Mouse (Mus musculus): ENCODE data around the gene Cfap74. TPM values are rescaled to one million over a fixed set of nuclear protein-coding genes. Genes with fewer than 3 reads are reported as not detected.

Cfap74 gene
- under 1 TPM; 0.61 to 0.69 TPM for total RNA-seq (2021)
- long read RNA-seq, experiment 1, partial matches to known transcripts = 0 of 2 reads
- long read RNA-seq, experiment 1, other reads (novel, unspliced or antisense) = 1 of 2 reads
- long read RNA-seq, experiment 2, partial matches to known transcripts = 0 of 1 reads
- long read RNA-seq, experiment 2, other reads (novel, unspliced or antisense) = 1 of 1 reads

DNA sequence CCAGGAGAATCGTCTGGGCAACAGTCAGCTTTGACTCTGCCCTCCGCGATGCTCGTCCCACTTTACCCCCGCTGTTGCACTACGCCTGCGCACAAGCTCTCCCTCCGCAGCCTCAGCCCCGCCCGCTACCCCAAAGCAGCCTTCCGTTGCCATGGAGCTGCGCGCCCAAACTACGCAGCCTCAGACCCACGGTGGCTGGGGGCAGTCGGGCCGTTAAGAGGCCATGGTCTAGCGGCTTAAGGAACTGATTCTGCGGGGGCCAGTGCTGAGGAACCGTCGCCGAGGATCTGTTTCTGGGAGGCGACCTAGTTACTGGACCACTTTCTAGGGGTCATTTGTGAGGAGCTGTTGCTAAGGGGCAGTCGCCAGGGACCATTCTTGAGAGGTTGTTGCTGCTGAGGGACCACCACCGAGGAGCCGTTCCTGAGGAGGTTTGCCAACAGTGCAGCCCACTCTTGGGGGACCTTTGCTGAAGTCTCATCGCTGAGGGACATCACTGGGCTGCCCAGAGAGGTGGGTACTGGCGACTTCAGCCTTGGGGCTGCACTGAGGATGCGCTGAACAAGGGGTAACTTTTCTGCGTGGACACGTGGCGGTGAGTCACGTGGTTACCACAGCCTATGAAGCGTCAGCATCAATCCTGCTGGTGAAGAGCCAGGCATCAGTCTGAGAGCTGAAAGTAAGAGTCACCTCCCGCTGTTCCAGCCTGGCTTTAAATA is at the start of gene Cfap74:
Gene Cfap74, plus strand, starts transcription at position 133 of the 719 bp plus-strand sequence.
- peak; percentile 70 to 78 for DNase-seq
- intact Hi-C loops (cut with DNase I) = loop anchor here (5.0 kb wide), 1 partner anchor 87 kb away; no protein-coding TSS in a partner anchor

DNA sequence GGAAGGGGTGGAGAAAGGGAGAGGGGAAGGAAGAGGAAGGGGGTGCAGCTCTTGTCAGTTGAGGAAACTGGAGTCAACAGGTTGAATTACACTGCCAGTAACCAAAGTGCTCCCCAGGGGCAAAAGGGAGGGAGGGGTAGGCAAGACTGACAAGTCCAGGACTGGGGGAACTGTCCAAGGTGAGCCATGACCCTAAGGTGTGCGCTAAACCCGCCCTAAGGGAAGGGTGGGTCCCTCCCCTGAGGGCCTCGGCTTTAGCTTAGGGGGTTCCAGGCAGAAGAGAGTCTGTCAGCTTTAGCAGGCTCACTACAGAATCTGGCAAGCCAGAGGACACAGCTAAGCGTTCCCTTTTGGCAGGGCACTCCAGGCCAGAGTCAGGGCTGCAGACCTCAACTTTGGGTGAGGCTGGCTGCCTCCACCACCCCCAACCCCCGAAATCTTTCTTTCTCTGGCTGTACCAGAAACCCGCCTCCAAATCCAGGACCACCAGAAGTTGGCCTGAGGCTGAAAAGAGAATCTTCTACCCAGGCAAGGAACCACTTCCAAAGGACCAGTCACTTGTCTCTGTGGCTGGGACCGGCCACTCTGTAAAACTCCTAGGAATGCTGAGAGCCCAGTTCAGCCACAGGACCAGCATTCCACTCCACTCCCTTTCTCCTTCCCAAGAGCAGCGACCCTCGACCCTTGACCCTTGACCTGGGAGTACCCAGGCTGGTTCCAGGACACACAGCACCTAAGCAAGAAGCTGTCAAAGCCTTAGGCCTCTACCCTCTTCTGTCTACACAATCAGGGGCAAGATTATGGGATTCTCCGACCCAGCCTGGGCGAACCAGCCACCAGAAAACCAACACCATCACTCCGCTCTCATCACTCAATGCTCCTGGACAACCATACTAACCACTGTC is 49.2 kb upstream of the Cfap74 start:
- DNase-seq = no peak
- intact Hi-C loops (cut with DNase I) = no loop called here

DNA sequence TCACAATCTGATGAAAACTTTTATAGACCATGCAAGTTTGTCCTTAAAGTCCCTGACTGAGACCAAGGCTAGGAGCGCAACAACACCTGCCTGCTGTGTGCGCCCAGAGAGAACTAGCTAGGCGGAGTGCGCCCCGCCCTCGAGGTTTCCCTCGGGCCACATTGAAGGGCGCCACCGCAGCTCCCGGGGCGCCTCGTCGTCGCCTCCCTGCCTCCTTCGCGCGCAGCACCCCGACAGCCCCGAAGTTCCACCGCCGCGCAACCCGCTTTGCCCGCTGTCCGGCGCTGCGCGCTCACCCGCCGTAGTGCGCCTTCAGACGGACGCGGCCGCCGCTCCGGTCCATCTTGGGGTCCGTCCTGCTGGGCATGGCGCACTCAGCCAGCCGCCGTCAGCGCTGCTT is 48.1 kb upstream of the Cfap74 start:
- DNase-seq = no peak
- intact Hi-C loops (cut with DNase I) = no loop called here

DNA sequence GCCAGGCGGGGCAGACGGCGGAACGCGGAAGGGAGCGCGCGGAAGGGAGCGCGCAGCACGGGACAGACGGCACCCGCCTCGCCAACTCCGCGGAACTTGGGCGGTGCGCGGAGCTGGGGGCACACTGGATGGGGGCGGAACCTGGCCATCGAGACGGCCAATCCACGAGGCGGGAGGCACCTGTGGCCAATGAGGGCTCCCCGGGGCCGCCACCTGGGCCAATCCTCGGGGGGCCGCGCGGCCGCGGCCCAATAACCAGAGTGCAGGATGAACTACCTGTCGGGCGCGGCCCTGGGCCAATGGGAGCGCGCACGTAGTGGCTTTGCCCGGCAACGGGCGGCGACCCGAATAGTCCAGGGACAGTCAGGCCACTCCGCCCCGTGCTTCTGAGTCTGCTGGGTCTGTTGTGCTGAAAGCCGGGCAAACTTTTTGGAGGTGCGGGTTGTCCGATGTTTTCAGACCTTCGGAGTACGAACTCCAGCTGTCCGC is 47.6 kb upstream of the Cfap74 start, which contains the start of gene Prkcz:
Gene Prkcz, minus strand, starts transcription at position 59 of the 489 bp plus-strand sequence.
- peak; percentile 62 to 63 for DNase-seq
- intact Hi-C loops (cut with DNase I) = no loop called here

DNA sequence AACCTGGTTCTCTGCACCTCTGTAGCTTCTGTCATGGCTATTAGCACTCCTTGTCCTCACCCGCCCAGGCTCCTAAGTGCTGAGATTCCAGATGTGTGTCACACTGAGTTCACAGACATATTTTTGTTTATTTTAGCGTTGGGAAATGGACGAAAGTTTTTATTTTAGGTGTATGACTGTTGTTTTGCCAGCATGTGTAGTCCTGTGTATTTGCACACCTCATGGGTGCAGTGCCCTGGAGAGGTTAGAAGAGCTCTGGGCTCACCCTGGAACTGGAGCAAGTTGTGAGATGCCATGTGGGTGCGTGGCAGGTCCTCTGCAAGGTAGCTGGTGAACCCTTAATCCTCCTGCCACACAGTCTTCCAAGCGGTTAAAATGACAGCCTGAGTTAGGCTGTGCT is 46.5 kb upstream of the Cfap74 start:
- intact Hi-C loops (cut with DNase I) = no loop called here
- DNase-seq = no peak

DNA sequence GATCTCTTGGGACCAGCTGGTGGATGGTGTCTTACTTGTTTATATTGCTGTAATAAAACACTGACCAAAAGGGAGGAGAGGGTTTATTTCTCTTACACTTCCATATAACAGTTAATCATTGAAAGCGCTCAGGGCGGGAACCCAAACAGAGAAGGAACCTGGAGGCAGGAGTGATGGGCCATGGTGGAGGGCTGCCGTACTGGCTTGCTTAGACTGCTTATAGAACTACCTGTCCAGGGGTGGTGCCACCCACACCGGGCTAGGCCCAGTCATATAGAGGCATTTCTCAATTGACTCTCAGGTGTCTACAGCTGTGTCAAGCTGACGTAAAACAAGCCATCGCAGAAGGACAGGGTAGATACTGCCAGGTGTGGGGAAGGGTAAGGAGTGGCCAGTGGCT is 42.2 kb upstream of the Cfap74 start:
- intact Hi-C loops (cut with DNase I) = loop anchor here (5.0 kb wide), 1 partner anchor 201 kb away; no protein-coding TSS in a partner anchor
- DNase-seq = no peak

DNA sequence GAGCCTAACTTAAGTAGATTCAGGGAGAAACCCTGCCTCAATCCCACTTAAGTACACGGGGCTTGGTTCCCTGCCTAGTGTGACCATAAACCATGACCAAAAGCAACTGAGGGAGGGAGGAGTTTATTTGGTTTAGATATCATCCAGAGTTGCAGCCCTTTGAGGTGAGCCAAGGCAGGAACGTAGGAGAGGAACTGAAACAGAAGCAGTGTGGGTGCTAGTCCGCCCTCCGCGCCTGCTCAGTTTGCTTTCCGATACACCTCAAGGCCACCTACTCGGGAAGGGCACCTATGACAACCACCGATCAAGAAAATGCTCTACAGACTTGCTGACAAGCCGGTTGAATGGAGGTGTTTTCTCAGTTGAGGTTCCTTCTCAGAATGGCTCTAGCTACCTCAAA is 41.3 kb upstream of the Cfap74 start:
- DNase-seq = no peak
- intact Hi-C loops (cut with DNase I) = loop anchor here (5.0 kb wide), 1 partner anchor 200 kb away; no protein-coding TSS in a partner anchor

DNA sequence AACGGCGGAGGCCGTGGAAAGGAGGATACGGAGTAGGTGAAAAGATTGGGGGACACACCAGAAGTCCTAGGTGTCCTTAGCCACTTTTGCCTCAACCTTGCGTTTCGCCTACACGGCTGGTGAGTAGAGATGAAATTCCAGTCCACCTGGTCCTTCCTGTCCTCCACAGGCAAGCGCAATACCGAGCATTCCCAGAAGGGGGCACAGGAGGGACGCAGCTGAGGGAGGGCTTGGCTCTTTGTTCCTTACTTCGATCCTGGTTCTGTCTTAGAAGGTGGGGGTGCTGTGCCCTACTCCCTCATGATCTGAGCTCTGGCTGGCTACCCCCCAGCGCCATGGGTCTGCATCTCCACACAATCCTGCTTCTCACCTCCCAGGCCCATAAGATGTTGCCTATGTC is 40.3 kb upstream of the Cfap74 start:
- intact Hi-C loops (cut with DNase I) = loop anchor here (5.0 kb wide), 1 partner anchor 199 kb away; no protein-coding TSS in a partner anchor
- peak; percentile 74 to 86 for DNase-seq

DNA sequence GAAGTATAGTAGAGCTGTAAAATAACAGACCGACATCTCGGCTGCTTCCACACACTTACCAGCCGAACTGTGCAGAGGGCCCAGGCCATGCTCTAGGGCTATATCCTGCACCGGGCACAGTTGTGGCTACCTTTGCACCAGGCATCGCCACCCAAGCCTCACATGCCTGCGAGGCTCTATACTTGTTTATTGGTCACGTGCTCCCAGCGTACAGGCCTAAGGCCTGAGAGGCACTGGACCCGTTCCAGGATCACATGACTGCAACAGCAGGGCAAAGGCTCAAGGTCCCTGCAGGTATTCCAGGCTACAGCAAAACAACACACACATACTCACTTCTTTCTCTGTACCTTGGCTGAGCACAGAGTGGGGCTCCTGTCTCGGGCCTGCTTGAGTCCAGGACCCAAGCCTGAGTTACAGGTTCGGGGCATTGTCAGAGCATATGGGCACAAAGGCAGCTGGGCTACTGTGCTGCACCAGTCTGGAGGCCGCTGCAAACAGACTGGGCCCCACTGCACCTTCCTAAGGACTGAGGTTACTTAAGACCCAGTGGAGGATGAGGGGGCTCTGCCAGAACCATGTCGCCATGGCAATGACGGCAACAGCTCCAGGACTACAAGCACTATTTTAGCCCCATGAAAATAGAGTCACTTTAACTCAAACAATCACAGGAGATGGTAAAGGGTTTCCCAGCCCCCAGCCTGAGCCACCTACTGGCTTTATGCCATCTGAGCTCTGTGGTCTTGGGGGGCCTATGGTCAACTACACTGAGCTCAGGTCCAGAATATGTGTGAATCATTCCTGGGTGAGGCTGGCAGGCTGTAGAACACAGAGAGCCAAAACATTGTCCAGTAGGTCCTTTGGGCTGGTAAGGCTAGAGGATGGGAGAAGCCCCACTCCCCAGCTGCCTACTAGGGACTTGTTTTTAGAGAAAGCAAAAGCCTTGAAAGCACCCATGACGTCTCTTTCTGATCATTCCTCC is 38.0 kb upstream of the Cfap74 start:
- intact Hi-C loops (cut with DNase I) = no loop called here
- DNase-seq = no peak

DNA sequence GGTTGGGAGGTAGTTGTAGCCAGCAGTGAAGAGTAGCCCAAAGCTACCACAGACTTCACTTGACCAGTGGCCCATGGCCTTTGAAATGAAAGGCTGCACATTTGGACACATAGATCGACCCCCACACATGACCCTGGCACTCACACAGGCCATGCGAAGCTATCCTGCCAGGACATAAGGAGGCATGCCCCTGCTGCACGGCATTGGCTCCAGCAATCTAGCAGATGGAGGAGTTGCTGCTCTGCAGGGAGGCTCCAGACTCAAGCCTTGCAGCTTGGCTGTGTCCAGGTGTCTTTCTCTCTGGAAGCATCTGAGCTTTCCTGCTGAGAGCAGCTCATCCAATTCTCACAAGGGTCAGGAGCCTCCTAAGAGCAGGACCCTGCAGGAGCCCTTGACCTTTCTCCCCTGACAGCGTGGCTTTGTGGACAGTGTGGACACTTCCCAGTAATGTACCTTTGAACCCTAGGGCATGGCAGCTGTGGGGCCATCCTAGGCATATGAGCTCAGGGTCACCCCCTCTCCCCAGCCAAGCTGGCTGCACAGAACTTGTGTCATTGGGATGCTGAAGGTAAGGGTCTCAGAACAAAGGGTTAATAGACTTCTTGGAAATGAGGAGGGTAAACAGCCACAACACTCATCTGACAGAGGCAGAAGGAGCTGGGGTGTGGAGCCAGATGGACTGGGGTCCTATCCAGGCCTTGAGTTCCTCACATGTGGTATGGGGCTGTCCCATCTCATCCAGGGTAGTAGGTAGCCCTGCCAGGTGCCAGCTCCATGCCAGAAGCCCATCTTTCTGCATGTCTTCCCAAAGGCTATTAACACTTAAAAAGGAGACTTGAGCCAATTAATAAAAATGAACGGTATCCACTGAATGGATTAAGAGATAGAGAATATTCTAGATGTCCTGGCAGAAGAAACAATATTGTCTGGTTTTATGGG is 36.9 kb upstream of the Cfap74 start:
- intact Hi-C loops (cut with DNase I) = no loop called here
- DNase-seq = no peak

DNA sequence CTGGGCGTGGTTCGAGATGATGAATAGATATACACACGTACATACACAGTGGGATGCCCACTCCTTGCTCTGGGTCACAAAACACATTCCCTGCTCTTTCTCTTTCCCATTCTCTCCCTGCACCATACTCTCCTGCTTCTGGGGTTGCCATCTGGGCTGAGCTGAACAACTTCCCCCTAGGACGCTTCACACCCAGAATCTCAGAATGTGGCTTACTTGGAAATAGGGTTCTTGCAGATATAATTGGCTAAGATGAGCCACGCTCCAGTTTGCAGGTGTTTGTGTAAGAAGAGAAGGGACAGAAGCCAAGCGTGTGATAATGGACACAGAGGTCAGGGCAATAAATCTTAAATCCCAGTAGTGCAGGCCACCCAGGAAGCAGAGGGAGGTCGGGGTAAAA is 27.0 kb upstream of the Cfap74 start:
- DNase-seq = no peak
- intact Hi-C loops (cut with DNase I) = no loop called here

DNA sequence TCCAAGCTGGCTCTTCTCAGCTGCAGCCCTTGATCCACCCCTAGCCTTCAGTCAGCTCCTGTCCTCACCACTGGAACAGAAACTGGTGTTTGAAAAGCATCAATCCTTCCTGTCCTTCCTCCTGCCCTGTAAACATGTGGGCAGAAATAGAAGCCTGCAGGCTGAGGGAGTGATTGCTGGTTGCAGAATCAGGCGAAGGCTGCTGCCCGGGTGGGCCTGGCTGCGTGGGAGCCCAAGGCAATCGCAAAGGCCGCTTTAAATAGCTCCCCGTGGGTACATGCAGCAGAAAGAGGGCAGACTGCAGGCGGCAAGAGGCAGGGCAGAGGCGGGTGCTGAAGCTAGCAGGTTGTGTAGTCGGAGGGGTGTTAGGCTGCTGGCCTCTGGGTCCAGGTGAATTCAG is 26.2 kb upstream of the Cfap74 start:
- intact Hi-C loops (cut with DNase I) = no loop called here
- DNase-seq = no peak

DNA sequence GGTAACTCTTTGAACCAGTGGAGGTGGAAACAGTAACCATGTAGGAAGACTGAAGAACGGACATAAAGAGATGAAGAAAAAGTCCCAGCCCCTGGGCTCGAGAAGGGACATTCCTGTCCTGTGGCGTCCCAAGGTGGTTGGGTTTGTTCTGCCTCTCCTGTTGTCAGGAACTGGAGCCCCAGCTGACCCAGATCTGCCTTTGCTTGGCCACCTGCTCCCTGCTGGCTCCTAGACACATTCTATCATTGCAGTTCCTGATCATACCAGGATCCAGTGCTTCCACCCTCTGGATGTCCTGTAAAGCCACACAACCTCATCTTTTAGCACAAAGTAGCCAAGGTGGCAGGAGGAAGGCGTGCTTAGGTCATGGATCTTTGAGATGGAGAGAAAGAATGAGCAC is 25.7 kb upstream of the Cfap74 start:
- no peak for DNase-seq
- intact Hi-C loops (cut with DNase I) = no loop called here

DNA sequence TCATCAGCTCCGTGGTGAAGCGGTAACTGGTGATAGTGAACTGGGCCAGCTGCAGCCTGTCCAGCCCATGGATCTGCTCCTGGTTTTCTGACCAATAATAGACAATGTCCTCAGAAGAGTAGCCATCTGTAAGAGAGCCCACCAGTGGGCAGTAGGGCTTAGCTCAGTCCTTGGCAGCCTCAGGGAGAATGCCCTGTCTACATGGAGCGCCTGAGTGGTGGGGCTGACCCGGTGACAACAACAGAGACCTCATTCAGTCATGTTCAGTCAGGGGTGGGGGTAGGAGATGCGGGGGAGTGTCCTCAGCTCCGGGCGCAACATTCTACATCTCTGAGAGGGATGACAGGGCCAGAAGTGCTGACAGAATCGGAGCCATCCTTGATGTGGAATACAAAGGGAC is 21.8 kb upstream of the Cfap74 start:
- no peak for DNase-seq

DNA sequence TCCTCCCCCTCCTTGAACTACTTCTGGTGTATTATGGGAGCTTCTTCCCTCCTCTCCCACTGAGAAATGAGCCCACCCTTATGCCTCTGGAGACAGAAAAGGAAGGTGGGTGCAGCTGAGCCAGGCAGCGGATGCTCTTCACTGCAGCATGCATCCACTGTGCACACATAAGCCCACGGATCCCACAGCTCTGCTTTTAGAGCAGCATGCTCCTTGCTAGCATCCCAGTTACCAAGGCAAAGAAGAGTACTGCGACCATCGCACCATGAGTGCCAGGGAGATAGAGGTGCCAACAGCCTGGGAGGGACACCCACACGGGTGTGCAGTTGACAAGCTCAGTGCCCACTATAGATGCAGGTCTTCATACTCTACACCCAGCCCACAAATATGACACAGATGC is 13.5 kb upstream of the Cfap74 start:
- intact Hi-C loops (cut with DNase I) = no loop called here
- no peak for DNase-seq

More for the DNA sequence above, 21.8 kb upstream of the Cfap74 start:
- intact Hi-C loops (cut with DNase I) = no loop called here

DNA sequence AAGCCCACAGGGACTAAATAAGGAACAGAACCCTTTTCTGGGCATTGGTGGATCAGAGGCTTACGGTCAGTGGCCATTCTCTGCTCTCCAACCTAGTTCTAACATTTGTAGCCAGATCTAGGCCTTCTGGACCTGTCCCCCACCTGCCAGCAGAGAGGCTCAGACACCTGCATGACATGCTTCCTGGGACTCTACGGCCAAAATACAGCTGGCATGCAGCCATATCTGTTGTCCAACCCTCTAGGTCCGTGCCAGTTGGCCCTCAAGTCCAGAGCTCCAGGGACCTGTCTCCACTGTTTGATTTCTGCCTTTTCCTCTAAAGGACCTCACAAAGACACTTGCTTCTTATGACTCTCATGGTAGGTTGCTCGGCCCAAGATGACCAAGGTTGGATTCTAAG is 12.2 kb upstream of the Cfap74 start:
- intact Hi-C loops (cut with DNase I) = no loop called here

DNA sequence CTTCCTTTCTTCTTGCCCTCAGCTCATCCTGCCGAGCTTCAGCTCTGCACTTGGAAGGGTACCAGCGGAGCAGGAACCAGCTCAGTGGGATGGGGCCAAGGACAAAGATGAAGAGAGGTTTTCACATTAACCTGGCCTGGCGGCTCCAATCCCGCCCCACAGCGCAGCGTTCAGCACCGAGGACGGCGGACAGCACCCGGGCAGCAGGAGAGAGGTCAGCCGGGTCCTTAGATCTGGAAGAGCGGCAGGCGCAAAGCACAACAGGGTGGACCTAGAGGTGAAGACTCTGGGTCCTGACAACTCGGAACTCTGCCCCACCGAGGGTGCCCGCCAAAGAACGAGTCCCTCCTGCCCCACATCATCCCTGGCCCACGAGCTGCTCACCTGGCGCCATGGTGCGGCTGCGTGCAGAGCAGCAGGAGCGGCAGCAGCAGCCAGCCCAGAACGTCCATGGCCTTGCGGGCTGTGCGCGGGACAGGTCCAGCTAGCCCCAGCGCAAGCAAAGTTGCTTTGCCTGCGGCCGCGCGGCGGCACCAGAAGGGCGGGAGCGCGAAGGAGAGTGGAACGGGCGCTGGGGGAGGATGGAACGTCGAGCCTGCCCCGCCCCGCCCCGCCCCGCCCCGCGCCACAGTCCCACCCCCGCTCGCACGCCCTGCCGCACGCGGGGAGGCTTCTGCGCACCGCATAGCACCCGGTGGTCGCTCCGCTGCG is 11.3 kb upstream of the Cfap74 start, which contains the start of gene Gabrd:
Gene Gabrd, minus strand, starts transcription at position 602 of the 711 bp plus-strand sequence.
- intact Hi-C loops (cut with DNase I) = no loop called here
- peak; percentile 58 to 82 for DNase-seq

More for the DNA sequence above, 12.2 kb upstream of the Cfap74 start:
- DNase-seq = no peak

DNA sequence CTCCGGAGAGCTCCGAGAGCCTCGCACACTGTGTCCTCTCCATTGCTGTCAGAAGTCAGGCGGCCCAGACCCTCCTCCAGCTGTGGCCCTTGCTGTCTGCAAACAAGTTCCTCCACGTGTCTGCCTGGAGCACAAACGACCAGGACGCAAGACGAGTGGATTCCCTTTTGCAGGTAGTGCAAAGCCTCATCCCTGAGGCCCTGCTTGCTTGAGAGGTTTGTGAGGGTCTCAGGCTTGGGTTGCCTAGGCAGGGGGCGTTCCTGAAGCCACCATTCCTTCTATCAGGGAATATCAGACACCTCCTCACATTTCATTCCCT is 10.8 kb upstream of the Cfap74 start:
- intact Hi-C loops (cut with DNase I) = no loop called here
- DNase-seq = no peak
